ENCODE assay signal across 8 mouse cellular contexts in genomic region chr9:65520505-65520876, GRCm38 (mm10). TPM values are rescaled to one million over a fixed set of nuclear protein-coding genes. Genes with fewer than 3 reads are reported as not detected.
DNase-seq lines count a peak whose midpoint lies in the region; ATAC-seq and TF ChIP-seq lines count a peak whose summit lies in the region.
"Had no signal": no experiment of that assay in that cellular context is flagged by ENCODE, and none has a peak within 500 bp of the region (broad histone marks: within the 10 kb centered on the region; RNA-seq: fewer than 3 reads in every experiment).

No protein-coding gene starts in this region.

- H3K4me3 ChIP-seq in left cerebral cortex, adult 2 months, result peak overlapping the region; percentile 19
- peak overlapping the region; percentile 48 for H3K4me3 ChIP-seq in forebrain, embryonic 10.5 days
- H3K4me3 ChIP-seq in intestine, embryonic 14.5 days (ENCODE audit: low read depth, low read length), result peak overlapping the region; percentile 15
- H3K4me3 ChIP-seq in midbrain, postnatal 0 days (ENCODE audit: low read depth, low read length), result peak overlapping the region; percentile 35
- H3K4me3 ChIP-seq: liver, embryonic 13.5 days had no signal

- intact Hi-C loops in left cerebral cortex, adult 2 months (cut with DNase I), result loop anchor here (5.0 kb wide), 1 partner anchor 142 kb away; no protein-coding TSS in a partner anchor

- H3K9ac ChIP-seq in intestine, embryonic 14.5 days (ENCODE audit: low read length), result no peak overlapping the region
- peak overlapping the region; percentile 50; the same call in 1 of the 2 replicates for H3K9ac ChIP-seq in midbrain, postnatal 0 days (replicated peaks; ENCODE audit: low read length, poor library complexity, severe bottlenecking)
- H3K9ac ChIP-seq: liver, embryonic 13.5 days had no signal

- H3K4me1 ChIP-seq in forebrain, embryonic 10.5 days, result peaks cover 24% of the 10 kb centered on the region
- 0 out of 2 replicates have a peak, but pooled peaks cover 6% of the 10 kb centered on the region for H3K4me1 ChIP-seq in intestine, embryonic 14.5 days (replicated peaks; ENCODE audit: control insufficient read depth, insufficient read depth, low read length)
- no peaks in the 10 kb centered on the region for H3K4me1 ChIP-seq in midbrain, postnatal 0 days (ENCODE audit: insufficient read depth, low read length)

- H3K36me3 ChIP-seq in forebrain, embryonic 10.5 days (replicated peaks), result no peaks in the 10 kb centered on the region
- no peaks in the 10 kb centered on the region for H3K36me3 ChIP-seq in intestine, embryonic 14.5 days (ENCODE audit: control insufficient read depth, insufficient read depth, low read length)
- H3K36me3 ChIP-seq in midbrain, postnatal 0 days (ENCODE audit: insufficient read depth, low read length), result no peaks in the 10 kb centered on the region
- H3K36me3 ChIP-seq: liver, embryonic 13.5 days had no signal

- H3K9me3 ChIP-seq in forebrain, embryonic 10.5 days, result no peaks in the 10 kb centered on the region
- H3K9me3 ChIP-seq in intestine, embryonic 14.5 days (ENCODE audit: control insufficient read depth, low read length), result no peaks in the 10 kb centered on the region
- no peaks in the 10 kb centered on the region for H3K9me3 ChIP-seq in midbrain, postnatal 0 days (ENCODE audit: low read length)
- H3K9me3 ChIP-seq: liver, embryonic 13.5 days had no signal

- no peak overlapping the region for H3K27ac ChIP-seq in left cerebral cortex, adult 2 months
- peak overlapping the region; percentile 60 for H3K27ac ChIP-seq in forebrain, embryonic 10.5 days
- no peak overlapping the region for H3K27ac ChIP-seq in intestine, embryonic 14.5 days (ENCODE audit: low read depth)
- H3K27ac ChIP-seq in midbrain, postnatal 0 days (ENCODE audit: low read depth, low read length), result peak overlapping the region; percentile 39
- H3K27ac ChIP-seq: liver, embryonic 13.5 days had no signal

- 18% methylated on average over 11 of the region's 11 CpGs for WGBS in forebrain, embryonic 10.5 days
- WGBS in intestine, embryonic 14.5 days, result 16% methylated on average over 11 of the region's 11 CpGs
- WGBS in midbrain, postnatal 0 days, result 11% methylated on average over 11 of the region's 11 CpGs

- peaks cover 28% of the 10 kb centered on the region for H3K27me3 ChIP-seq in forebrain, embryonic 10.5 days (ENCODE audit: poor library complexity, severe bottlenecking)
- 0 out of 2 replicates have a peak, but pooled peaks cover 3% of the 10 kb centered on the region for H3K27me3 ChIP-seq in intestine, embryonic 14.5 days (replicated peaks; ENCODE audit: control insufficient read depth, insufficient read depth, low read length)
- no peaks in the 10 kb centered on the region for H3K27me3 ChIP-seq in midbrain, postnatal 0 days (ENCODE audit: insufficient read depth, low read length)

- TF ChIP-seq CTCF in left cerebral cortex, adult 2 months (IDR thresholded peaks at IDR 0.05), result no peak
- no peak for TF ChIP-seq CTCF in midbrain, postnatal 0 days (IDR thresholded peaks at IDR 0.05)

- DNase-seq in left cerebral cortex, adult 2 months (ENCODE audit: extremely low spot score in 1 of 2, low spot score in 2 of 2), result no peak
- DNase-seq in left cerebral cortex, adult 11 months (ENCODE audit: low spot score), result no peak
- no peak for DNase-seq in forebrain, embryonic 10.5 days (ENCODE audit: extremely low spot score, low spot score)
- no peak for DNase-seq in intestine, embryonic 14.5 days (ENCODE audit: low spot score)
- peak; percentile 54 for DNase-seq in midbrain, postnatal 0 days (ENCODE audit: low spot score)
- DNase-seq in urinary bladder, postnatal 25 days (ENCODE audit: low spot score), result no peak
- DNase-seq in ovary, postnatal 14 days (ENCODE audit: low spot score), result no peak
- DNase-seq: liver, embryonic 13.5 days had no signal

- H3K4me2 ChIP-seq in intestine, embryonic 14.5 days (ENCODE audit: low read length), result peak overlapping the region; percentile 38
- peak overlapping the region; percentile 60 for H3K4me2 ChIP-seq in midbrain, postnatal 0 days (ENCODE audit: low read depth, low read length, poor library complexity, severe bottlenecking)

- ATAC-seq in intestine, embryonic 14.5 days (replicated peaks; ENCODE audit: low FRiP score, low TSS enrichment, low read depth), result no peak
- ATAC-seq in midbrain, postnatal 0 days (ENCODE audit: low FRiP score), result peak; percentile 65; the same call in 1 of the 2 replicates

RNA-seq across cellular contexts. Expression of gene Ankdd1a, which starts 0.5 kb away (rescaled TPM):
- total RNA-seq in left cerebral cortex, adult 2 months (2021), result 1 to 10 TPM; 2.7 to 3.5 TPM
- polyA plus RNA-seq in forebrain, embryonic 10.5 days (2016; fragmentation: Nextera tagmentation; extraction: Ambion mirVana), result not detected in 2 replicates
- polyA plus RNA-seq in intestine, embryonic 14.5 days (2014; fragmentation: Nextera tagmentation; extraction: Ambion mirVana), result not detected in 2 replicates
- 5.4 and 5.5 TPM in 2 replicates for total RNA-seq in midbrain, postnatal 0 days (2014; rRNA removed)
- 1.4 TPM in 2 replicates for polyA plus RNA-seq in midbrain, postnatal 0 days (2015; fragmentation: Nextera tagmentation; extraction: Ambion mirVana)
- polyA plus RNA-seq: liver, embryonic 13.5 days had no signal

RNA-seq across cellular contexts. Expression of gene Plekho2, which starts 59.3 kb away (rescaled TPM):
- 10 to 100 TPM; 13.3 to 15.1 TPM for total RNA-seq in left cerebral cortex, adult 2 months (2021)
- polyA plus RNA-seq in forebrain, embryonic 10.5 days (2016; fragmentation: Nextera tagmentation; extraction: Ambion mirVana), result 11.1 and 11.9 TPM in 2 replicates
- polyA plus RNA-seq in intestine, embryonic 14.5 days (2014; fragmentation: Nextera tagmentation; extraction: Ambion mirVana), result 11.9 and 12.6 TPM in 2 replicates
- 7.5 and 9.0 TPM in 2 replicates for total RNA-seq in midbrain, postnatal 0 days (2014; rRNA removed)
- polyA plus RNA-seq in midbrain, postnatal 0 days (2015; fragmentation: Nextera tagmentation; extraction: Ambion mirVana), result 3.1 and 3.8 TPM in 2 replicates

RNA-seq across cellular contexts. Expression of gene Spg21, which starts 59.7 kb away (rescaled TPM):
- 10 to 100 TPM; 25.9 to 30.9 TPM for total RNA-seq in left cerebral cortex, adult 2 months (2021)
- 93.8 TPM in 2 replicates for polyA plus RNA-seq in forebrain, embryonic 10.5 days (2016; fragmentation: Nextera tagmentation; extraction: Ambion mirVana)
- 85.9 and 92.8 TPM in 2 replicates for polyA plus RNA-seq in intestine, embryonic 14.5 days (2014; fragmentation: Nextera tagmentation; extraction: Ambion mirVana)
- 79.3 and 80.1 TPM in 2 replicates for total RNA-seq in midbrain, postnatal 0 days (2014; rRNA removed)
- 99.4 and 103 TPM in 2 replicates for polyA plus RNA-seq in midbrain, postnatal 0 days (2015; fragmentation: Nextera tagmentation; extraction: Ambion mirVana)

Comparison
In these comparisons a context has a peak if more than half of its experiments do, and no peak if none do; other contexts are left out.
1. H3K27ac ChIP-seq: peak in forebrain, embryonic 10.5 days (single experiment) and midbrain, postnatal 0 days (single experiment); none in left cerebral cortex, adult 2 months (single experiment) and intestine, embryonic 14.5 days (single experiment).
2. Peak in every context shown above with its lines, with median percentiles within 50 percentile points of each other: H3K4me3 ChIP-seq.